In the genomic region with DNA sequence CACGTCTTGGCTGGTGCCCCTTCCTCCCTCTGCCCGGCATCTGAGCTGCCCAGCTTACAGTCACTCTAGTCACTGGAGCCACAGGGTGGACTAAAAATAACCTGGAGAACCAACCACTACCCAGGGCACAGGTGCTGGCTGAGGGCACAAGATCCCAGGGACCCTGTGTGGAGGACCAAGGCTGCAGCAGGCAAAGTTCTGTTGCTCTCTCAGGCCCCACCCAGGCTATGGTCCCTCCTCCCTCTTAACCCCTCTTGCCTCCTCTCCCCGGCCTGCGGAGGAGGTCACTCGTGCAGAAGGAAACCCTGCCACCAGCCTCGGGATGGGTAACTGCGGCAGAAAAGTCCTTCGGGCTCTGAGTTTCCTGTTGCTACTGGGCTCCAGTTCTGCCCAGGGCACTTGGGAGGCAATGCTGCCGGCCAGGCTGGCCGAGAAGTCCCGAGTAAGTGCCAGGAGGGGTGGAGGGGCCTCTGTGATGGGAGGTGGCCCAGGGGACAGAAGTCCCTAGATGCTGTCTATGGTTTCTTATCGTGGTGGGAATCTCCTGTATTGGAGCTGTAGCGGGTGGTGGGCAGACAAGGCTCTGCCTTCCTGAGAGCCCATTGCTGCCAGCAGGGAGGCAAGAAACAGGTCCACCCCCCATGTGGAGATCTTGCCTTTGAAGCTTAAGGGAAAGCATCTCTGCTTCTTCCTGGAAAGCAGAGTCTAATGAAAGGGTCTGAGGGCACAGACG, we compare ENCODE assay signal across 9 mouse cellular contexts. TPM values are rescaled to one million over a fixed set of nuclear protein-coding genes. Genes with fewer than 3 reads are reported as not detected.
A peak's percentile ranks its signal among the peaks of the same experiment; 100 is the strongest.
DNase-seq lines count a peak whose midpoint lies in the region; ATAC-seq and TF ChIP-seq lines count a peak whose summit lies in the region.
"Had no signal": no experiment of that assay in that cellular context is flagged by ENCODE, and none has a peak within 500 bp of the region (broad histone marks: within the 10 kb centered on the region; RNA-seq: fewer than 3 reads in every experiment).

A gene (plus strand): TSS at position 147 of the 733 bp plus-strand sequence.

- no peak within 1 kb of the TSS for H3K27ac ChIP-seq in hindbrain, postnatal 0 days
- H3K27ac ChIP-seq: embryonic facial prominence, embryonic 13.5 days had no signal

- 19% methylated on average over 13 of the region's 14 CpGs for WGBS in hindbrain, postnatal 0 days

- no peak within 1 kb of the TSS for H3K9ac ChIP-seq in hindbrain, postnatal 0 days (replicated peaks; ENCODE audit: low read length)
- H3K9ac ChIP-seq: embryonic facial prominence, embryonic 13.5 days had no signal

- H3K4me1 ChIP-seq in hindbrain, postnatal 0 days (ENCODE audit: insufficient read depth, low read length), result no peaks in the 10 kb centered on the region

- H3K4me3 ChIP-seq in hindbrain, postnatal 0 days (ENCODE audit: low read length), result no peak within 1 kb of the TSS; the same call in 1 of the 2 replicates
- H3K4me3 ChIP-seq: embryonic facial prominence, embryonic 13.5 days had no signal

- H3K27me3 ChIP-seq in hindbrain, postnatal 0 days (ENCODE audit: insufficient read depth, low read length), result no peaks in the 10 kb centered on the region

- no peaks in the 10 kb centered on the region for H3K36me3 ChIP-seq in hindbrain, postnatal 0 days (ENCODE audit: insufficient read depth, low read length)
- H3K36me3 ChIP-seq: embryonic facial prominence, embryonic 13.5 days had no signal

- TF ChIP-seq CTCF in hindbrain, postnatal 0 days (IDR thresholded peaks at IDR 0.05; ENCODE audit: low read depth), result no peak

- H3K9me3 ChIP-seq in hindbrain, postnatal 0 days (ENCODE audit: low read length), result no peaks in the 10 kb centered on the region
- H3K9me3 ChIP-seq: embryonic facial prominence, embryonic 13.5 days had no signal

- ATAC-seq in hindbrain, postnatal 0 days, result no peak

- H3K4me2 ChIP-seq in hindbrain, postnatal 0 days (ENCODE audit: low read depth, low read length), result peak within 1 kb of the TSS; percentile 19
- H3K4me2 ChIP-seq: embryonic facial prominence, embryonic 13.5 days had no signal

- DNase-seq in kidney, postnatal 10 days, result peak; percentile 56
- no peak for DNase-seq in kidney, adult 18-20 months
- peak; percentile 61 for DNase-seq in gastrocnemius, postnatal 10 days
- no peak for DNase-seq in hindbrain, postnatal 0 days (ENCODE audit: low spot score)
- peak; percentile 66 for DNase-seq in retina, embryonic 14.5 days (ENCODE audit: low spot score)
- no peak for DNase-seq in left cerebral cortex, adult 18-20 months (ENCODE audit: low spot score in 2 of 2)
- no peak for DNase-seq in thymus, postnatal 4 days
- DNase-seq in cerebellum, postnatal 14 days, result no peak

RNA-seq across cellular contexts. Expression of the gene that starts here (rescaled TPM):
- total RNA-seq in gastrocnemius, postnatal 10 days (2021), result 10 to 100 TPM; 69.8 to 78.6 TPM
- total RNA-seq in hindbrain, postnatal 0 days (2014; rRNA removed), result 20.6 and 24.1 TPM in 2 replicates
- polyA plus RNA-seq in hindbrain, postnatal 0 days (2015; fragmentation: Nextera tagmentation; extraction: Ambion mirVana), result 10.6 and 12.0 TPM in 2 replicates
- total RNA-seq in left cerebral cortex, adult 18-20 months (2021), result 1 to 10 TPM; 8.3 to 10.0 TPM

Comparison
In these comparisons a context has a peak if more than half of its experiments do, and no peak if none do; other contexts are left out.
1. DNase-seq: peak in kidney, postnatal 10 days (single experiment), gastrocnemius, postnatal 10 days (single experiment) and retina, embryonic 14.5 days (single experiment); none in kidney, adult 18-20 months (single experiment), hindbrain, postnatal 0 days (single experiment), left cerebral cortex, adult 18-20 months (0 of 2), thymus, postnatal 4 days (single experiment) and cerebellum, postnatal 14 days (0 of 2).